Mouse (Mus musculus): ENCODE data around the gene Morf4l2.
"Not testable (repeated sequence)": the region's sequence is repeated elsewhere in the genome, so short reads cannot be mapped to it uniquely, and the experiment has no call there.

Morf4l2 gene

DNA sequence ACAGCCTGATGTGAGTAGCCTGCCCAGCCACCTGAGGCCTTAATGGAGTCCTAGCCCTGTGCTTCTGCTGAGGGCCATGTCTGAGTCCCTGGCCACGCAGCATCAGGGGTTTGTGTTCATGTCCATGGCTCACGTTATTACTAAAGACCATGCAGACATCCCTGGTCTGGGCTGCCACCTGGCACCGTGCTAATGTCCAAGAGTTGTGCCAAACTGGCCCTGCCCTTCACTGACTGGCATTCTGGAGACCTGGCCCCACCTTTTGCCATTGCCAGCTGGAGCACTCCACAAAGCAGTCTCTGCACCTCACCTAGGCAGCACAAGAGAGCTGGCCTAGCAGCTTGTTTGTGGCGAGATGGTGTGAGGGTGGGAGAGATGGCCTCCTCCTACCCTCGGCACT, 50.3 kb downstream of the Morf4l2 start:
- DNase-seq (ENCODE audit: low spot score in 2 of 2), result no peak

DNA sequence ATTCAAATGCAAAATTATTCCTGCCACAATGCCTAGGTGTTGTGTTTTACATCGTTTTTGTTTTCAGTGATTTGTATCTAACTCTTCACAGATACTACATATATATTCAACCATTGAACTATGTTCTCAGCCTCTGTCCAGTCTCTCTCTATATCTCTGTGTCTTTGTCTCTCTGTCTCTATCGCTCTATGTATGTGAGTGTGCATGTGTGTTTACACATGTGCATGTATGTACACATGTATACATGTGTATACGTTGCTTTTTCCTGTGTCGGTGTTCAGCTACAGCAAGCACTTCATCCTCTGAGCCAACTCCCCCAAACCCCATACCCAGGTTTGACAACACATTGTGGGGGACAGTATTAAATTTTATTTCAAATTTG, 51.2 kb downstream of the Morf4l2 start:
- DNase-seq (ENCODE audit: low spot score in 2 of 2), result no peak

DNA sequence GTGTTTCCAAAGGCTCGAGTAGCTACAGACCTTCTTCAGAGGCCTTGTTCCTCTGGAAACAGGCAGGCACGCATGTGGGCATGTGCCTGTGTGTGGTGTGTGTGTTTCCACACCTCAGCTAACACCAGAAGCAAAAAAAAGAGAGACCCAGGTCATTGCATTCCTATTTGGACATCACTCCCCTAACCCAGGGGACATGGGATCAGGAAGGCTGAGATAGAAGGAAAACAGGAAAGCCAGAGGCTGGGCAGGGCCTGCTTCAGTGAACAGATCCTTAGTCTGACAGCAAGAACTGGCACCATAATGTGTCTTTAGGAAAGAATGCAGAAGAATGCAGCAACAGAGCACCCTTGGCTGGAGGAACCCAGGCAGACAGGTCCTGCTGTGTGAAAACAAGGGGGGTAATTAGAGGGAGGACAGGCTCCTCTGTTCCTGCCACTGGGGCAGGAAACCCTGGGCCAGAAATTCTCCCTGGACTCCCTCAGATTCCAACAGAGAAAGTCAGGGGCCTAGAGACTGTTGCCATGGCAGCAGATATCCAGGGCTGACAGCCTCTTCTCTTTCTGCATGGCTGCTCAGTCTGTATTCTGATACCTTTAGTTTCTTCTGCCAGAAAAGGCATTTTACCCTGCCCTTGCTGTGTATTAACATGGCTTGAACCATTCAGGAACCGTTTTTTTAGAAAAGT, 51.7 kb downstream of the Morf4l2 start:
- not testable (repeated sequence) for DNase-seq (ENCODE audit: low spot score in 2 of 2)
